Mouse (Mus musculus) bone marrow, adult 2 months (tissue): ENCODE data around the gene Pkp4.

Experiments
- CTCF ChIP-seq: fragments of 200-500 bp; IDR thresholded peaks from 2 replicates; pipeline ENCODE4 v1.5.1; 2011; ENCODE audit warnings: low read length, control low read depth; ENCODE audit not compliant: control insufficient read depth, insufficient read depth
- POLR2A ChIP-seq: fragments of 200-500 bp; IDR thresholded peaks from 2 replicates; pipeline ENCODE4 v1.6.1; 2011; ENCODE audit warnings: low read depth, mild to moderate bottlenecking, control low read depth, low read length, borderline replicate concordance; ENCODE audit not compliant: control insufficient read depth

DNA sequence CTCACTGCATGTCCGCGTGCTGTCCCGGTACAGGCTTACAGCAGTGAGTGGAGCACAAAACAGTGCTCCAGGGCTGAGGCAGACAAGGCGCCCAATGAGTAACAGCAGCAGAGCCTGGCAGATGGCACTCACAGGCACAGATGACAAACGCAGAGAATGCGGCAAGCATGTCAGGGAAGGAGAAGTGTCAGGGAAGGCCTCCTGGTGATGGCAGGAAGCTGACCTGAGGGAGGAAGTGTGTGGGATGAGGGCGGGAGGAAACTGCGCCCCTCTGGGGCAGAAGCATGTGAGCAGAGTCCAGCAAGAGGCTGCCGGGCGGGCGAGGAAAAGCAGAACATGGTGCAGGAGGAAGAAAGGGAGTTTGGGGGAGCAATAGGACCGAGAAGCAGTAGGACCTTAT lies 185.8 kb downstream of the Pkp4 start:
- TF ChIP-seq POLR2A (no peak), CTCF (no peak)
